Mouse (Mus musculus) 3134 (cell line): ENCODE results near the gene Kcnj10.

Experiments
- DNase-seq: peaks from one replicate; pipeline ENCODE4 v3.0.0-alpha.2; 2011; ENCODE audit warnings: low spot score; ENCODE audit not compliant: insufficient read length; ENCODE audit errors: extremely low read depth

The Kcnj10 gene

DNA sequence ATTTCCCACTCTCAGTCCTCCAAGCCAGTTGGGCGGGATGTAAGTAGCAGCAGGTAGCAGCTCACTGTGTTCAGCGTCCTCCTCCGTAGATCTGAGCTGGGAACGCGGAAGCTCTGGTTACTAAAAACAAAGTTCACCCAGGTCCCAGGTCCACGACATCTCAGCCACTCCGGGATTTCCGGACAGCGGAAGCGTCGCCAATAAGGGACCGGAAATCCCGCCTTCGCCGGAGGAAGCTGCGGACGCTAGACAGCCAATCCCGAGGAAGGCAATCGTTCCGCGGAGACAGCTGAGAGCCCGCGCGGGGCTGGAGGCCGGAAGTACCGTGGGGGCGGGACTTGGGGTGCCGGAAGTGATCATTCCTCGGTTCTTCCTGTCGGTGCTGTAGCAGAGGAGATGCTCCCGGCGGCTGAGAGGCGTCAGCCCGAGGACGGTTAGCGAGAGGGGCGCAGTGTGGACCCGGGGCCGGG lies 35.2 kb downstream of the Kcnj10 start, which contains the start of gene Pigm:
TSS of gene Pigm (plus strand) at position 349 of the 470 bp plus-strand sequence.
- peak; percentile 98 for DNase-seq

DNA sequence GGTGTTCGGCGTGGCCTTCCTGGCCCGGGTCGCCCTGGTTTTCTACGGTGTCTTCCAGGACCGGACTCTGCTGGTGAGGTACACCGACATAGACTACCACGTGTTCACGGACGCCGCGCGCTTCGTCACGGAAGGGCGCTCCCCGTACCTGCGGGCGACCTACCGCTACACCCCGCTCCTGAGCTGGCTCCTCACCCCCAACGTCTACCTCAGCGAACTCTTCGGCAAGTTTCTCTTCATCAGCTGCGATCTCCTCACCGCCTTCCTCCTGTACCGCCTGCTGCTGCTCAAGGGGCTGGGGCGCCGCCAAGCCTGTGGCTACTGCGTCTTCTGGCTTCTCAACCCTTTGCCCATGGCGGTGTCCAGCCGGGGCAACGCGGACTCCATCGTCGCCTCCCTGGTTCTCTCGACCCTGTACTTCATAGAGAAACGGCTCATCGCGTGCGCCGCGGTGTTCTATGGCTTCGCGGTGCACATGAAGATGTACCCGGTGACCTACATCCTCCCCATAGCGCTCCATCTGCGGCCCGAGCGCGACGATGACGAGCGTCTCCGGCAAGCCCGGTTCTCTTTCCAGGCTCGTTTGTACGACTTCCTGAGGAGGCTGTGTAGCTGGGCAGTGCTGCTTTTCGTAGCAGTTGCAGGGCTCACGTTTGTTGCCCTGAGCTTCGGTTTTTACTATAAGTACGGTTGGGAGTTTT lies 35.9 kb downstream of the Kcnj10 start:
- peak; percentile 62 for DNase-seq

DNA sequence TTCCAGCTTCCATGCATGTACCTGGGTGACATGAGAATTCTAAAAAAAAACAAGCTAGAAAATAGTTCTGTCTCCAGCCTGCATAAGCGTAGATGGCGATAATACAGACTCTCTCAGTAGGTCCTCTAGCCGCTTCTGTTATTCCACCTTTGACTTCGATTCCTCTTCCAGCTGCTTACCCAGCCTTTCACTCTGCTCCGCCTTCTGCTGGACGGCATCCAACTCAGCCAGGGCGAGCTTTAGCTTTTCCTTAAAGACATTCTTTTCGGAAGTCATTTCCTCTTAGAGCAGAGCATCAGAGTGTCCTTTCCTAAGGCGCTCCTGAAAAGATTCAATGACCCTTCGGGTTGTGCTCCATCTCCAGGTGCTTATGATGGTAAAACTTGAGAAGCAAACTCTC lies 39.1 kb downstream of the Kcnj10 start:
- no peak for DNase-seq

DNA sequence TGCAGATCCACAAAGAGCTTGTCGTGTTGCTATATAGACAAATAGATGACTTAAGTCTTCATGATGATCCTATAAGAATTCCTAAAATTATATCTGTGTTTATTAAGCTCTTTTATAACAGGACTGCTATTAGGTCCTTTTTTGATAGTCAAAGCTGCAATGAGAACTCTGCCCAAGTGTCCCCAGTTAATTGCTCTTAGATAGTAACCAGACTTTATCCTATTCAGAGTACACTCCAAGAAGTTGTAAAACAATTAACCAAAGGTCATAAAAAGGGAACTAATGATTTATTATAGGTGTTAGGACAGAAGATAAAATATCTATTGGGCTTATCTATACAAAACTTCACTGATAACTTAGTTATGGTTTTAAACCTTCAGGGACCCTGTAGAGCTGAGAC lies 41.1 kb downstream of the Kcnj10 start:
- no peak for DNase-seq

DNA sequence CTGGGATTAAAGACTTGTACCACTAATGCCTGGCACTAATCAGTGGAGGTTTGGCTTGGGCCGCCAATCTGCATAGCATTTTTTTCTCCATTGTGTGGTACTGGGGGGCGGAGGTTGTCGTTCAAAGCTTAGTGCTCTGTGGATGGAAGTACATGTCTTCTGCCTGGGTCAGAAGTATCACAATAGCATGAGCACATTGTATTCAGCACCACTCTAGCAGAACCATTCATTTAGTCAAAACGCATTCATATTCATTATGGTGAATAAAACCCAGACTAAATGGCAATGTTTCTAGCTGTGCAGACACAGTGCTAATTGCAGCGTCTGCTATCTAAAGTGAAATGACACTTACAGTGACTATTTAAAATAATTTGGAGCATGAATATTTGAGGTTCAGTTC lies 46.2 kb downstream of the Kcnj10 start:
- no peak for DNase-seq

DNA sequence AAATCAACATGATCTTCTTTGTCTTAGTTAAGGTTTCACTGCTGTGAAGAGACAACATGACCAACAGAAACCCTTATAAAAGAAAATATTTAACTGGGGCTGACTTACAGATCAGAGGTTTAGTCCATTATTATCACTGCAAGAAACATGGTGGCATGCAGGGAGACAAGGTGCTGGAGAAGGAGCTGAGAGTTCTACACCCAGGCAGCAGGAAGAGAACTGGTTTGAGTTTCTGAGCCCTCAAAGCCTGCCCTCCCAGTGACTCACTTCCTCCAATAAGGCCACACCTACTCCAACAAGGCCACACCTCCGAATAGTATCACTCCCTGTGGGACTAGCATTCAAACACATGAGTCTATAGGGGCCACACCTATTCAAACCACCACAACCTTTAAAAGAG lies 49.8 kb downstream of the Kcnj10 start:
- peak; percentile 63 for DNase-seq

DNA sequence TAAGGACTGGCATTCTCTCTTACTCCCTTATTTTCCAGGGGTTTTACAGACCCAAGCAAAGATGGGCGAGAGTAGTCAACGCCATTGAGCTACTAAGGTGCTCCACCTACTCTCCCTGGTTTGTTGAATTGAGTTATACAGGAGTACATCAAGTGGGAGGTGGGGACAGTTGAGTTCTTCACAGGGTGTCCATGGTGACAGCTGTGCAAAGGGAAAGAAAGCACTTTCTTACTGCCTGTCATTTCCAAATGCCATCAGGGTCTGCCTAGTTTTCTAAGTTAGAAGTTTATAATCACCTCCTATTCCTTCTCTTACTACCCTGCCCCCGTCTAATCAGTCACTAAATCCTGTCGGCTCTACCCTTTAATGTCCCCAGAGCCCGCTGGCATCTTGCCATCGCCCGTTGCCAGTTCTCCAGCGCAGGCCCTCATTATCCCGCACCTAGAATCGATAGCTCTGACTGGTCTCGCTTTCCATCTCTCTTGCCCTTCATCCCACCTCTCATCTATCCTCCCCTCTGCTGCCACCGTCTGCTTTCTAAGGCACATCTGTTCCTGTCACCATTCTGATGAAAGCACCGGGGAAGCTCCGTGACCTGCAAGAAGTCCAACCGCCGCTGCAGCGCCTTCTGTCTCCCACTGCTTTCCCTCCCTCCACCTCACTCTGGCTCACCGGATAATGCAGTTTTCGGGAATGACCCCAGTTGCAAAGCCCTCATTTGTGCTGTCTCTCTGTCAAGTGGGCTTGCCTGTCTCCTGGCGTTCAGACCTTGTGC lies 51.0 kb downstream of the Kcnj10 start:
- no peak for DNase-seq

DNA sequence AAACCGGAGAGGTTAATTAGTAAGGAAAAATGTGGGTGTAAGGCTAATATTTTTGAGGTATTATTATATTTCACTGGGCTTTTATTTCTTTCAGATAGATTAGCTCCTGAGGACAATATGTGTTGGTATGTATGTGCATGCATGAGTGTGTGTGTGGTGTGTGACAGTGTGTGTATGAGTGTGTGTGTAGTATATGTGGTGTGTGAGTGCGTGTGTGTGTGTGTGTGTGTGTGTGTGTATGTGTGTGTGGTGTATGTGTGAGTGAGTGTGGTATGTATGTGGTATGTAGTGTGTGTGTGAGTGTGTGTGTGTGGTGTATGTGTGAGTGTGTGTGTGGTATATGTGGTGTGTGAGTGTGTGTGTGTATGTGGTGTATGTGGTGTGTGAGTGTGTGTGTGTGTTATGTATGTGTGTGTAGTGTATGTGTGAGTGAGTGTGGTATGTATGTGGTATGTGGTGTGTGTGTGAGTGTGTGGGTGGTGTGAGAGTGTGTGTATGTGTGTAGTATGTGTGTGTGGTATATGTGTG lies 51.7 kb downstream of the Kcnj10 start:
- DNase-seq = no peak

DNA sequence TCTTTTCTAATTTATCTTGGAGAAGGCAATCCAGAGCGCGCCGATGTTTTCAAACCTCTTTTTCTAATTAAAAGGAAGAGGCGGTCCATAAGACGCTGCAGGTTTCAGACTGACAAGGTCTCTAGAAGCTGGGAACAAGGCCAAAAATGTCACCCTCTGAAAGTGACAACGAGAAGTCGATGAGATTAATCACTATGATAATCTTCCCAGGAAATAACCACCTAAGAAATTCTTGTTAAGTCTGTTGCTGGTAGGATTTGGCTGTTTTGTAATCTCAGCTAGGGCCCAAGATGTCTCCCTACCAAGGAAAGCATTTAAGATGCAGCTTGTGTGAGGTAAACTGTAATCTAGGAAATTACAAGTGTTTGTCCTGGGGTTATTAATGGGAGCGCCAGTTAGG lies 52.7 kb downstream of the Kcnj10 start:
- DNase-seq = no peak

DNA sequence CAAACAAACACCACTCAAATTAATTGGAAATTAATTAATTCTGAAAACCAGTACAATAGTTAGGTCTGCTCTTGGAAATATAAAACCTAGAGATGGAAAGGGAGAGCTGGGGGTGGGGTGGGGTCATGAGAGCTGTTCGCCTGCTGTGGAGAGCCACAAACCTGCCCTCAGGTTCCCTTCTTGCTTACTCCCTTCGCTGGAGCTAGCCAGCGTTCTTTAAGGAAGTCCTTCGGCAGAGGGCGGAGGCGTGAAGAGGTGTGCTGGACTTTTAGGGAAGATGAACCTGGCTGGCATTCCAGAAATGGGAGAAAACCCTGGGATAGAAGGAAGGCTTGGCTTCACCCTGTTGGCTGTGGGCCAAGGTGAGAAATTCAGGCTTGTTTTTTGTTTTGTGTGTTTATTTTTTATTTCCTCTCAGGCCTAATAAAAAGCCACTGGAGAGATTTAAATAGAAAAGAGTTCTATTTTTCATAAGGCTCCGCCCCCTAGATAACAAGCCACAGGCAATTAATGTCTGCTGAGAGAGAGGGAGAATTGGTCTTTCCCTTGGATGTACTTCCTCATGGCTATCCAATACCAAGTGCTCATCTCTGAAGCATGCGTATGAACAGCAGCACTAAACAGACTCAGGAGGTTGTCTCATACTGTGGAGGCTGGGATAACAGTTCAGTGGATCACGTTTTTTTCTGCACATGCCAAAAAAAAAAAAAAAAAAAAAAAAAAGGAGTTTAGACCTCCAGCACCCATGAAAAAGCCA lies 56.2 kb downstream of the Kcnj10 start:
- no peak for DNase-seq

DNA sequence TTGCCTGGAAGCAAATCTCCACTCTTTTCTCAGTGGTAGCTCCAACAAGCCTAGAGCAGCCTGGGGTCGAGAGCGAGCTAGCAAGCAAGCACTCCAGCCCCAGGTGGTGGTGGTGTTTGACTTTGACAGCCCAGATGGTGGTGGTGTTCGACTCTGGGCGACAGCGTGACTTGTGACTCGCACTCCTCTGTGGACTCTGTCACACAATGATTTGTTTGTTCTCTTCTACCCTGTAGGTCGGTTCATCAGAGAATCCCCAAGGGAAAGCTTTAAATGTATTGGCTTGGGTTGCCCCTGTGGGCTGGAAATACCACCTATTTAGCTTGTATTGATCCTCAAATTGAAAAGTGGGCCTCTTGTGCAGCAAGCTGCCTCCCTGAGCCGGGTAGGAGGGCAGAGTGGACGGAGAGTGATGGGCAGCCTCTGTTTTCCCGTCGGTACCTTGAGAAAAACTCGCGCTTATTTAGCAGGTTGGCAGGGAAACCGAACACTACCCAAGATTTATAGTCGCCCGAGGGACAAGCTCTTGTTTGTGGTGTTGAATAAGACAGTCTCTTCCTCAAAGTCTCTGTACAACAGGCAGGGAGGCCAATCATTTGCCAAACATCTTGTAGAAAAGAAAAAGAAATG lies 65.2 kb downstream of the Kcnj10 start:
- DNase-seq = peak; percentile 26

DNA sequence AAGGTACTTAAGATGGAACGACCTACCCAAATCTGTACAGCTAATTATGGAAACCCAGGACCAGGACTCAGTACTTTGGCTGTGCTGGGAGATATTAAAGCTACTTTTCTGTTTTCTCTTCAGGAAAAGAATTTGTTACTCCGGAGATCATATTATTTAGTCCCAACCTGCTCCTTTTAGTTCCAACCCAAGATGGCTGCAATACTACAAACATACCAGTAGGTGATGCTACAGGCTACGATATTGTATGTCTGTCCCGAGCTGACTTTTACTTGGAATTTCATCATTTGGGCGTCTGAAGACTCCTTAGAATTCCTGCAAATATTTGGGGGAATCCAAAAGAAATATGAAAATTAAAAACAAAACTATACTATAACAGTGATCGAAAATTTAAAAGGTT lies 68.0 kb downstream of the Kcnj10 start:
- DNase-seq = no peak

DNA sequence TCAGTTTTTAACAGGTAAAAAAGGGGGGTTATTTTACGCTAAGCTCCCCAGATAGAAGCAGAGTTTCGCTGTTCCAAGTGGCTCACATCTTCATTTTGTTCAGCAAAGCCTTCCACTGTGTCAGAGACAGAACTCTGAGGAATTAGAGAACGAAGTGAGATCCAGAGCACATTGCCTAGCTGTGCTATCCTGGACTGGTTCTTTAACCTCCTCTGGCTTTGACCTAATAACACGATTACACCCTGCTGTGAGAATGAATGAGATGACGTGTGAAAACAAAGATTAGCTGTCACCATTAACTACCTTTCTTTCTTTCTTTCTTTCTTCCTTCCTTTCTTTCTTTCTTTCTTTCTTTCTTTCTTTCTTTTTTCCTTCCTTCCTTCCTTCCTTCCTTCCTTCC lies 68.4 kb downstream of the Kcnj10 start:
- DNase-seq = no peak

DNA sequence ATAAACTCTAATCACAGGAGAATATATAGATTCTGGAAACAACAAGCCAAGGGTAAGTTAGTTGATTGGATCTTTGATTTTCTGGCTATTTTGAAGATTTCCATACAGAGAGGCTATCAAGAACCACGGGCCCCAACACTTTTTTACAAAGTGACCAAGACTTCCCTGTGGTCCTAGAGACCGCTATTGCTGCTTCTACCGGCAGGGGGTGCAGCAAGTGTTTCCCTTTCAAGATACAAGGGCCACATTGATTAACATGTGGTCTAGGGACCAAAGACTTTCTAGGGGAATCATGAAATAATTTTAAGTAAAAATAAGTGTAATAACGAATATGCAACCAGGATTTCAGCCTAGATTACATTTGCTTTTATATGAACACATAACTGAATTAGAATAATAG lies 69.8 kb downstream of the Kcnj10 start:
- DNase-seq = no peak

DNA sequence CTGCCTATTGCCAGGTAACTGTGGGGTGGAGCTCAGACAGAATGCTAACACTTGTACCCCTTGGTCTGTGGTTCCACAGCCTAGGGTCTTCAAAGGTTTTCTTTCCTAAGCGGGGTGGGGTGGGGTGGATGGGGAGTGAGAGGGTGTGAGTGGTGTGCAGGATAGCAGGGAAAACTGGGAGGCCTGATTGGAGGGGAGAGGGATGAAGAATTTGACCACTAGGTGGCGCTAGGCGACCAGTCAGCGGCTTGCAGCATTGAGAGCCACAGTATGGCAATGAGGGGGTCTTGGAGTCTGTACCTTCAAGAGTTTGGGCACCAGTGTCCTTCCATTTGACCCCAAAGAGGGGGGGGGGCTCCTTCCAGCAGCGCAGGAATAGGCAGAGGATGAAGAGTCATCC lies 71.2 kb downstream of the Kcnj10 start:
- peak; percentile 31 for DNase-seq

DNA sequence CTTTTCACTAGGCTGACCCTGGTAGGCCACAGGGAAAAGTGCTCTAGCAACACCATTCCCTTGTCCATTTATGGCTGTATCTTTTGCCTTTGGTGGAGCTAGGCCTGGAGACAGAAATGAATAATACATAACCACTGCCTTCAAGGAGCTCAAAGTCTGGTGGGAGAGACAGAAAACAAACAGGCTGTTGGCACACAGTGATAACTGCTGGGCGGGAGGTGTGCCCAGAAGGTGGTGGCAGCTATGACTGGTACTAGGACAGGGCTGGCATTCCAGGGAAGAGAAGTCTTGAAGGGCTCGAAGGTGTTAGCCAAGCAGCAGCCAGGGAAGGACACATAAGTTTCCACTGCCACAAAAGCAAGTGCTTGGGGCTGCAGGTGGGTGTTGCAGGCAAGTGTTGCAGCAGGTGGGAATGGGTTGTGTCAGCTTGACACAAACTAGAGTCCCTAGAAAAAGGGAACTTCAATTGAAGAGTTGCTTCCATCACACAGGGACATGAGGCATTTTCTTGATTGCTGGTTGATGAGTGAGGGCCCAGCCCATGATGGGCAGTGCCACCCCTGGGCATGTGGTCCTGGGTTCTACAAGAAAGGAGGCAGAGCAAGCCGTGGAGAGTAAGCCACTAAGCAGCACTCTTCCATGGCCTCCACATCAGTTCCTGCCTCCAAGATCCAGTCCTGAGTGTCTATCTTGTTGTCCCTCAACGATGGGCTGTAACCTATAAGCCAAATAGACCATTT lies 72.7 kb downstream of the Kcnj10 start:
- no peak for DNase-seq

DNA sequence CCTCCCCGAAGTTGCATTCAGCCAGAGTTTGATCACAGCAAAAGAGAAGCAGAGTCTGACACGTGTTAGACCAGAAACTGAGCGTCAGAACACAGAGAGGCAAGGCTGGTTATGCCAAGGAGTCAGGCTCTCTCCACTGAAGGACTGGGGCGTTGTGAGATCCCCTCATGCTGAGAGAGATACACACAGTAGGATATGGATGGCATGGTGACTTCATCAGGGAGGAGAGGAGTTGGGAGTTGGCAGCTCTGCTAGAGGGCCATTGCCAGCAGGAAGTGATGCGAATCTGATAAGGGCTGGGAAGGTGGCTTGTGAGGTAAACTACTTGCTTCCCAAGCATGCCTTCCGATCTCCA lies 73.2 kb downstream of the Kcnj10 start:
- no peak for DNase-seq

DNA sequence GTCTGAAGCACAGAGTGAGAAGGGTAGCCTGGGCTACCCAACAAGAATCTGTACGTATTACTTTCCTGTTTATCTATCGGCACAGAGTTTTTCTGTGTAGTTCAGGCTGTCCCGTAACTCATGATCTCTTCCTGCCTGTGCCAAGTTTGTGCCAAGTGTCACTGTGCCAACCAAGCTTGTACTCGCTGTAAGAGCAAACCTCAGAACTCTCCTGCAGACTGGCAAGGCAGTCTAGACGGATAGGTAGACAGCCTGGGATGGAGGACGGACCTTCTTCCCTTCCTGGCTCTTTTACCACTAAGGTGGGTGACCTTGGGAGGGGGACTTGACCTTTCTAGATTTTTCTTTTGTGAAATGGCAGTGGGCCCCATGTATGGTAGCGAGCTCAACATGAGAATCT lies 74.1 kb downstream of the Kcnj10 start:
- DNase-seq = no peak

DNA sequence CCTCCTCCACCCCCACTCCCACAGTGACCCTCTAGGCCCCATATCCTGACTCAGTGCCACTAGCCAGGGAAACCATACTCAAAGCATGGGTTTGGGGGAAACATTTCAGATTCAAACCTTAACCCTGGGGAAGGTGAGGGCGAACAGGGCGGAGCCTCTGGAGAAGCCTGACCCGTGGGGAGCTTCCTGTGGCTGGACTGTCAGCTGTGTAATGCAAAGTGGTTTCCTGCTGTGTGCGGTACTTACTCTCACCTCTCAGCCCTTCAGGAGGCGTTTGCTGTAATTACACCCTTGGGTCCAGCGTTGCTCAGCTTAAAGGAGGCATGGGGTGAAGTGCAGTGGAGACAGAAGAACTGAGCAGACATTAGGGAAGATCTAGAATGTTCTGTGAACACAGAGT lies 77.2 kb downstream of the Kcnj10 start:
- no peak for DNase-seq

DNA sequence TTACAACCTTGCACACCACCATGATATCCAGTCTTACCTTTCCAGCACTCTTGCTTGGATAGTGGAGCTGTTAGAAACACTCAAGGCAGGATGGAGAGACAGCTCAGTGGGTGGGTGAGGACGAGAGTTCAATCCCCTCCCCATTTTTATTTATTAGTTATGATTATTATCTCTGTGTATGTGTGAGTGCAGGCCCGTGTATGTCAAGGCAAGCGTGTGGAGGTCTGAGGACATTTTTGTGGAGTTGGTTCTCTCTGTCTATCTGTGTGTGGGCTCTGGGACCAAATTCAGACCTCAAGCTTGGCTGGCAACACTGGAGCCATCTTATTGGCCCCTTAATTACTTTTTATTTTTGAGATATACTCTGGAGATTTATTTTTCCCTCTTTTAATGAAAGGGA lies 77.6 kb downstream of the Kcnj10 start:
- DNase-seq = no peak
